Mouse (Mus musculus): ENCODE data around the gene Zbtb45. TPM values are rescaled to one million over a fixed set of nuclear protein-coding genes. Genes with fewer than 3 reads are reported as not detected.
A peak's percentile ranks its signal among the peaks of the same experiment; 100 is the strongest.

Gene Zbtb45
- total RNA-seq, 1 experiment from 2014 or later: 5.4 TPM

GRCm38 (mm10) chr7:13009143-13010004 is 460 bp downstream of the Zbtb45 start:
- peak; percentile 84 for ATAC-seq (replicated peaks in 1 of 2; ENCODE audit: insufficient read depth in 1 of 2, low FRiP score in 2 of 2, low TSS enrichment in 1 of 2, low read depth in 1 of 2, poor library complexity in 2 of 2, severe bottlenecking in 2 of 2)

GRCm38 (mm10) chr7:13007341-13008092 is 2.3 kb downstream of the Zbtb45 start:
- no peak for ATAC-seq (replicated peaks in 1 of 2; ENCODE audit: insufficient read depth in 1 of 2, low FRiP score in 2 of 2, low TSS enrichment in 1 of 2, low read depth in 1 of 2, poor library complexity in 2 of 2, severe bottlenecking in 2 of 2)

GRCm38 (mm10) chr7:13006531-13006930 is 3.3 kb downstream of the Zbtb45 start:
- no peak for ATAC-seq (replicated peaks in 1 of 2; ENCODE audit: insufficient read depth in 1 of 2, low FRiP score in 2 of 2, low TSS enrichment in 1 of 2, low read depth in 1 of 2, poor library complexity in 2 of 2, severe bottlenecking in 2 of 2)

- ATAC-seq (replicated peaks in 1 of 2; ENCODE audit: insufficient read depth in 1 of 2, low FRiP score in 2 of 2, low TSS enrichment in 1 of 2, low read depth in 1 of 2, poor library complexity in 2 of 2, severe bottlenecking in 2 of 2): no peak
Observed at GRCm38 (mm10) chr7:13006011-13006410, 3.8 kb downstream of the Zbtb45 start.

- ATAC-seq (replicated peaks in 1 of 2; ENCODE audit: insufficient read depth in 1 of 2, low FRiP score in 2 of 2, low TSS enrichment in 1 of 2, low read depth in 1 of 2, poor library complexity in 2 of 2, severe bottlenecking in 2 of 2): no peak
Observed at GRCm38 (mm10) chr7:13003380-13003779, 6.5 kb downstream of the Zbtb45 start.

GRCm38 (mm10) chr7:13001584-13001983 is 8.2 kb downstream of the Zbtb45 start:
- ATAC-seq (replicated peaks in 1 of 2; ENCODE audit: insufficient read depth in 1 of 2, low FRiP score in 2 of 2, low TSS enrichment in 1 of 2, low read depth in 1 of 2, poor library complexity in 2 of 2, severe bottlenecking in 2 of 2): no peak

GRCm38 (mm10) chr7:12998851-12999250 is 11.0 kb downstream of the Zbtb45 start, which contains the start of gene Trim28:
TSS of gene Trim28 (plus strand) at chr7:12999114.
- ATAC-seq (replicated peaks in 1 of 2; ENCODE audit: insufficient read depth in 1 of 2, low FRiP score in 2 of 2, low TSS enrichment in 1 of 2, low read depth in 1 of 2, poor library complexity in 2 of 2, severe bottlenecking in 2 of 2): no peak

GRCm38 (mm10) chr7:12998053-12998452 is 11.8 kb downstream of the Zbtb45 start, which contains the start of gene Slc27a5:
TSS of gene Slc27a5 (minus strand) at chr7:12998192.
- no peak for ATAC-seq (replicated peaks in 1 of 2; ENCODE audit: insufficient read depth in 1 of 2, low FRiP score in 2 of 2, low TSS enrichment in 1 of 2, low read depth in 1 of 2, poor library complexity in 2 of 2, severe bottlenecking in 2 of 2)

- ATAC-seq (replicated peaks in 1 of 2; ENCODE audit: insufficient read depth in 1 of 2, low FRiP score in 2 of 2, low TSS enrichment in 1 of 2, low read depth in 1 of 2, poor library complexity in 2 of 2, severe bottlenecking in 2 of 2): no peak
Observed at GRCm38 (mm10) chr7:12997230-12997629, 12.6 kb downstream of the Zbtb45 start.

GRCm38 (mm10) chr7:12995862-12996261 is 14.0 kb downstream of the Zbtb45 start:
- no peak for ATAC-seq (replicated peaks in 1 of 2; ENCODE audit: insufficient read depth in 1 of 2, low FRiP score in 2 of 2, low TSS enrichment in 1 of 2, low read depth in 1 of 2, poor library complexity in 2 of 2, severe bottlenecking in 2 of 2)

GRCm38 (mm10) chr7:12993148-12993547 is 16.7 kb downstream of the Zbtb45 start:
- ATAC-seq (replicated peaks in 1 of 2; ENCODE audit: insufficient read depth in 1 of 2, low FRiP score in 2 of 2, low TSS enrichment in 1 of 2, low read depth in 1 of 2, poor library complexity in 2 of 2, severe bottlenecking in 2 of 2): no peak

- peak; percentile 59 to 64 for ATAC-seq (replicated peaks in 1 of 2; ENCODE audit: insufficient read depth in 1 of 2, low FRiP score in 2 of 2, low TSS enrichment in 1 of 2, low read depth in 1 of 2, poor library complexity in 2 of 2, severe bottlenecking in 2 of 2)
Observed at GRCm38 (mm10) chr7:12992222-12992621, 17.6 kb downstream of the Zbtb45 start.

GRCm38 (mm10) chr7:12987409-12988189 is 22.2 kb downstream of the Zbtb45 start:
- ATAC-seq (replicated peaks in 1 of 2; ENCODE audit: insufficient read depth in 1 of 2, low FRiP score in 2 of 2, low TSS enrichment in 1 of 2, low read depth in 1 of 2, poor library complexity in 2 of 2, severe bottlenecking in 2 of 2): no peak

- ATAC-seq (replicated peaks in 1 of 2; ENCODE audit: insufficient read depth in 1 of 2, low FRiP score in 2 of 2, low TSS enrichment in 1 of 2, low read depth in 1 of 2, poor library complexity in 2 of 2, severe bottlenecking in 2 of 2): no peak
Observed at GRCm38 (mm10) chr7:12986906-12987305, 22.9 kb downstream of the Zbtb45 start.

- ATAC-seq (replicated peaks in 1 of 2; ENCODE audit: insufficient read depth in 1 of 2, low FRiP score in 2 of 2, low TSS enrichment in 1 of 2, low read depth in 1 of 2, poor library complexity in 2 of 2, severe bottlenecking in 2 of 2): no peak
Observed at GRCm38 (mm10) chr7:12985724-12986123, 24.1 kb downstream of the Zbtb45 start.

- ATAC-seq (replicated peaks in 1 of 2; ENCODE audit: insufficient read depth in 1 of 2, low FRiP score in 2 of 2, low TSS enrichment in 1 of 2, low read depth in 1 of 2, poor library complexity in 2 of 2, severe bottlenecking in 2 of 2): no peak
Observed at GRCm38 (mm10) chr7:12980291-12980690, 29.5 kb downstream of the Zbtb45 start.

GRCm38 (mm10) chr7:12979776-12980175 is 30.1 kb downstream of the Zbtb45 start:
- no peak for ATAC-seq (replicated peaks in 1 of 2; ENCODE audit: insufficient read depth in 1 of 2, low FRiP score in 2 of 2, low TSS enrichment in 1 of 2, low read depth in 1 of 2, poor library complexity in 2 of 2, severe bottlenecking in 2 of 2)
